Mouse (Mus musculus): Measurements from ENCODE around the gene Epb41l2. TPM values are rescaled to one million over a fixed set of nuclear protein-coding genes. Genes with fewer than 3 reads are reported as not detected.

The Epb41l2 gene
- polyA plus RNA-seq, 1 experiment from 2014 or later, result 105 TPM

GRCm38 (mm10) chr10:25535891-25536331 lies 176.3 kb downstream of the Epb41l2 start, which contains the start of gene Smlr1:
Gene Smlr1, minus strand, starts transcription at chr10:25536267.
- H3K4me3 ChIP-seq (ENCODE audit: low read depth, low read length), result no peak within 1 kb of the TSS
- 88% methylated on average over 10 of the region's 10 CpGs for WGBS
- H3K27me3 ChIP-seq (ENCODE audit: insufficient read depth, low read length), result no peaks in the 10 kb centered on the region
- TF ChIP-seq CTCF (IDR thresholded peaks at IDR 0.05; ENCODE audit: low read depth), result no peak
- H3K9ac ChIP-seq, result no peak within 1 kb of the TSS
- ATAC-seq (ENCODE audit: insufficient read depth) (no peak), DNase-seq (no peak)
- H3K4me2 ChIP-seq, result no peak within 1 kb of the TSS
- no peaks in the 10 kb centered on the region for H3K9me3 ChIP-seq (ENCODE audit: low read depth, low read length)
- H3K27ac ChIP-seq (ENCODE audit: low read depth), result no peak within 1 kb of the TSS
- H3K4me1 ChIP-seq (ENCODE audit: insufficient read depth), result peaks cover 6% of the 10 kb centered on the region; the same call in 1 of the 2 replicates
- H3K36me3 ChIP-seq (ENCODE audit: insufficient read depth), result no peaks in the 10 kb centered on the region

- no peaks in the 10 kb centered on the region for H3K27me3 ChIP-seq (ENCODE audit: insufficient read depth, low read length)
- TF ChIP-seq CTCF (IDR thresholded peaks at IDR 0.05; ENCODE audit: low read depth), result no peak
- H3K4me3 ChIP-seq (ENCODE audit: low read depth, low read length), result no peak overlapping the region
- no peak overlapping the region for H3K27ac ChIP-seq (ENCODE audit: low read depth)
- H3K4me1 ChIP-seq (ENCODE audit: insufficient read depth), result peaks cover 6% of the 10 kb centered on the region; the same call in 1 of the 2 replicates
- DNase-seq, result no peak
- H3K36me3 ChIP-seq (ENCODE audit: insufficient read depth), result no peaks in the 10 kb centered on the region
- no peak overlapping the region for H3K9ac ChIP-seq
- 88% methylated on average over 6 of the region's 6 CpGs for WGBS
- no peaks in the 10 kb centered on the region for H3K9me3 ChIP-seq (ENCODE audit: low read depth, low read length)
- ATAC-seq (ENCODE audit: insufficient read depth), result no peak
- H3K4me2 ChIP-seq, result no peak overlapping the region
Measured at GRCm38 (mm10) chr10:25536621-25537020, 177.0 kb downstream of the Epb41l2 start.

GRCm38 (mm10) chr10:25538738-25539137 lies 179.1 kb downstream of the Epb41l2 start:
- DNase-seq, result no peak
- no peaks in the 10 kb centered on the region for H3K9me3 ChIP-seq (ENCODE audit: low read depth, low read length)
- ATAC-seq (ENCODE audit: insufficient read depth), result no peak
- no peak for TF ChIP-seq CTCF (IDR thresholded peaks at IDR 0.05; ENCODE audit: low read depth)
- H3K9ac ChIP-seq, result no peak overlapping the region
- no peaks in the 10 kb centered on the region for H3K27me3 ChIP-seq (ENCODE audit: insufficient read depth, low read length)
- 63% methylated on average over 1 of the region's 1 CpGs for WGBS
- no peak overlapping the region for H3K4me3 ChIP-seq (ENCODE audit: low read depth, low read length)
- no peak overlapping the region for H3K27ac ChIP-seq (ENCODE audit: low read depth)
- peaks cover 2% of the 10 kb centered on the region; the same call in 1 of the 2 replicates for H3K4me1 ChIP-seq (ENCODE audit: insufficient read depth)
- H3K36me3 ChIP-seq (ENCODE audit: insufficient read depth), result no peaks in the 10 kb centered on the region
- H3K4me2 ChIP-seq, result no peak overlapping the region

- Histone ChIP-seq H3K4me2 (no peak overlapping the region), H3K9ac (no peak overlapping the region), H3K4me1 (ENCODE audit: insufficient read depth) (no peaks in the 10 kb centered on the region), H3K9me3 (ENCODE audit: low read depth, low read length) (no peaks in the 10 kb centered on the region), H3K27me3 (ENCODE audit: insufficient read depth, low read length) (no peaks in the 10 kb centered on the region), H3K27ac (ENCODE audit: low read depth) (no peak overlapping the region), H3K4me3 (ENCODE audit: low read depth, low read length) (no peak overlapping the region), H3K36me3 (ENCODE audit: insufficient read depth) (no peaks in the 10 kb centered on the region)
- 65% methylated on average over 4 of the region's 4 CpGs for WGBS
- ATAC-seq (ENCODE audit: insufficient read depth) (no peak), DNase-seq (peak; percentile 48)
- TF ChIP-seq CTCF (IDR thresholded peaks at IDR 0.05; ENCODE audit: low read depth), result peak; percentile 36
Measured at GRCm38 (mm10) chr10:25539146-25539770, 179.7 kb downstream of the Epb41l2 start.

- H3K4me2 ChIP-seq, result no peak overlapping the region
- H3K9ac ChIP-seq, result no peak overlapping the region
- no peak for TF ChIP-seq CTCF (IDR thresholded peaks at IDR 0.05; ENCODE audit: low read depth)
- H3K9me3 ChIP-seq (ENCODE audit: low read depth, low read length), result no peaks in the 10 kb centered on the region
- H3K27ac ChIP-seq (ENCODE audit: low read depth), result no peak overlapping the region
- H3K4me1 ChIP-seq (ENCODE audit: insufficient read depth), result no peaks in the 10 kb centered on the region
- DNase-seq (no peak), ATAC-seq (ENCODE audit: insufficient read depth) (no peak)
- H3K27me3 ChIP-seq (ENCODE audit: insufficient read depth, low read length), result no peaks in the 10 kb centered on the region
- whole genome bisulfite sequencing, result 29% methylated on average over 6 of the region's 6 CpGs
- H3K4me3 ChIP-seq (ENCODE audit: low read depth, low read length), result no peak overlapping the region
- H3K36me3 ChIP-seq (ENCODE audit: insufficient read depth), result no peaks in the 10 kb centered on the region
Measured at GRCm38 (mm10) chr10:25539771-25540168, 180.2 kb downstream of the Epb41l2 start.

GRCm38 (mm10) chr10:25541097-25541496 lies 181.5 kb downstream of the Epb41l2 start:
- Histone ChIP-seq H3K9ac (no peak overlapping the region), H3K4me1 (ENCODE audit: insufficient read depth) (no peaks in the 10 kb centered on the region), H3K4me3 (ENCODE audit: low read depth, low read length) (no peak overlapping the region), H3K27ac (ENCODE audit: low read depth) (no peak overlapping the region), H3K27me3 (ENCODE audit: insufficient read depth, low read length) (no peaks in the 10 kb centered on the region), H3K36me3 (ENCODE audit: insufficient read depth) (no peaks in the 10 kb centered on the region), H3K4me2 (no peak overlapping the region), H3K9me3 (ENCODE audit: low read depth, low read length) (no peaks in the 10 kb centered on the region)
- no peak for ATAC-seq (ENCODE audit: insufficient read depth)
- no peak for TF ChIP-seq CTCF (IDR thresholded peaks at IDR 0.05; ENCODE audit: low read depth)
- WGBS, result 96% methylated on average over 3 of the region's 3 CpGs
- DNase-seq, result no peak

GRCm38 (mm10) chr10:25552936-25553335 lies 193.3 kb downstream of the Epb41l2 start:
- Histone ChIP-seq H3K27me3 (ENCODE audit: insufficient read depth, low read length) (no peaks in the 10 kb centered on the region), H3K4me2 (no peak overlapping the region), H3K27ac (ENCODE audit: low read depth) (no peak overlapping the region), H3K9me3 (ENCODE audit: low read depth, low read length) (no peaks in the 10 kb centered on the region), H3K9ac (no peak overlapping the region), H3K4me3 (ENCODE audit: low read depth, low read length) (no peak overlapping the region), H3K36me3 (ENCODE audit: insufficient read depth) (no peaks in the 10 kb centered on the region), H3K4me1 (ENCODE audit: insufficient read depth) (no peaks in the 10 kb centered on the region)
- ATAC-seq (ENCODE audit: insufficient read depth) (no peak), DNase-seq (no peak)
- no peak for TF ChIP-seq CTCF (IDR thresholded peaks at IDR 0.05; ENCODE audit: low read depth)
- 32% methylated on average over 4 of the region's 4 CpGs for WGBS
